Mouse (Mus musculus) lung, postnatal 0 days (tissue): ENCODE data around the gene Gm10273. TPM values are rescaled to one million over a fixed set of nuclear protein-coding genes. Genes with fewer than 3 reads are reported as not detected.

Experiments used
- ATAC-seq: fragments of 200-750 bp; cut with Nextera tagmentation; 2 replicates; pipeline ENCODE4 v1.8.0; 2017; ENCODE audit warnings: moderate library complexity
- DNase-seq: peaks from one replicate; pipeline ENCODE4 v3.0.0-alpha.2; 2016; ENCODE audit warnings: low spot score
- H3K27ac ChIP-seq: fragments of 300-500 bp; sonication (generic); 2 replicates; pipeline ENCODE4 v1.5.1; 2014; ENCODE audit warnings: antibody characterized with exemption, mild to moderate bottlenecking, low read length, mixed read lengths
- H3K27me3 ChIP-seq: fragments of 300-500 bp; sonication (generic); replicated peaks from 2 replicates; pipeline ENCODE4 v1.6.1; 2014; ENCODE audit warnings: low read length, mixed read lengths; ENCODE audit not compliant: insufficient read depth
- H3K36me3 ChIP-seq: fragments of 300-500 bp; sonication (generic); 2 replicates; pipeline ENCODE4 v1.6.1; 2014; ENCODE audit warnings: low read length, mixed read lengths; ENCODE audit not compliant: insufficient read depth
- H3K4me1 ChIP-seq: fragments of 300-500 bp; sonication (generic); 2 replicates; pipeline ENCODE4 v1.6.1; 2014; ENCODE audit warnings: antibody characterized with exemption, low read depth, low read length, mixed read lengths; ENCODE audit not compliant: insufficient read depth
- H3K4me2 ChIP-seq: fragments of 300-500 bp; sonication (generic); replicated peaks from 2 replicates; pipeline ENCODE4 v1.6.1; 2014; ENCODE audit warnings: low read depth, mild to moderate bottlenecking, low read length, moderate library complexity, mixed read lengths
- H3K4me3 ChIP-seq: fragments of 300-500 bp; sonication (generic); 2 replicates; pipeline ENCODE4 v1.5.1; 2014; ENCODE audit warnings: low read depth, low read length
- H3K9ac ChIP-seq: fragments of 300-500 bp; sonication (generic); replicated peaks from 2 replicates; pipeline ENCODE4 v1.6.1; 2014; ENCODE audit warnings: low read depth, mild to moderate bottlenecking
- H3K9me3 ChIP-seq: fragments of 300-500 bp; sonication (generic); 2 replicates; pipeline ENCODE4 v1.6.1; 2016; ENCODE audit warnings: low read length, mixed read lengths
- CTCF ChIP-seq: IDR thresholded peaks from 2 replicates; pipeline ENCODE4 v1.5.1; 2016; ENCODE audit warnings: antibody characterized with exemption, mild to moderate bottlenecking
- EP300 ChIP-seq: IDR thresholded peaks from 2 replicates; pipeline ENCODE4 v1.6.1; 2016; ENCODE audit warnings: antibody characterized with exemption, mild to moderate bottlenecking, control low read depth
- WGBS: fragments of 180-500 bp; shearing (Covaris S2); extraction: QIAGEN DNeasy Blood & Tissue Kit; methylation state at CpG from one replicate; pipeline ENCODE4 v1.1.7; 2014; 5-methylcytosine and 5-hydroxymethylcytosine counted together
- polyA plus RNA-seq: library from polyadenylated mRNA; unstranded; fragments of >200 nt; fragmentation: Nextera tagmentation; extraction: Ambion mirVana; gene quantifications from 2 replicates; pipeline ENCODE4 v1.2.1, GENCODE M21; 2015

The Gm10273 gene
- polyA plus RNA-seq, 1 experiment from 2014 or later, result 12.7 TPM

DNA sequence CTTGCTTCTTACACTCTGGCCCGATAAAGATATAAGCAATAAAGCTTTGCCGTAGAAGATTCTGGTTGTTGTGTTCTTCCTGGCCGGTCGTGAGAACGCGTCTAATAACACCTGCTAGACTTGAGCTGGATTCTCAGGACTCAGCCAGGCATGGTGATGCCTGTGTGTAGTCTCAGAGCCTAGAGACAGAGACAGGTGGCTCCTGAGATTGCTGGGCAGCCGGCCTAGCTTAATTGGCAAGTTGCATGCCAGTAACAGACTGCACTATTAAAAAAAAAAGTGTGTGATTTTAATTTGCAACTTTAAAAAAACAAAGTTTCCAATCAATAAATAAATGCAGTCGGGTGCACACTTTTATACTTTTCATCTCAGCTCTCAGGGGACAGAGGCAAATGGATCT, 8.5 kb upstream of the Gm10273 start:
- TF ChIP-seq EP300 (no peak), CTCF (no peak)
- Histone ChIP-seq H3K27me3 (no peaks in the 10 kb centered on the region), H3K36me3 (no peaks in the 10 kb centered on the region), H3K4me2 (no peak overlapping the region), H3K27ac (no peak overlapping the region), H3K9ac (no peak overlapping the region), H3K4me1 (no peaks in the 10 kb centered on the region), H3K4me3 (no peak overlapping the region), H3K9me3 (no peaks in the 10 kb centered on the region)
- no peak for DNase-seq
- ATAC-seq, result no peak
- 85% methylated on average over 7 of the region's 8 CpGs for WGBS

GRCm38 (mm10) chr10:59389652-59390051, 5.8 kb upstream of the Gm10273 start:
- Histone ChIP-seq H3K4me1 (no peaks in the 10 kb centered on the region), H3K4me2 (no peak overlapping the region), H3K27ac (no peak overlapping the region), H3K9ac (no peak overlapping the region), H3K4me3 (no peak overlapping the region), H3K36me3 (no peaks in the 10 kb centered on the region), H3K27me3 (no peaks in the 10 kb centered on the region), H3K9me3 (no peaks in the 10 kb centered on the region)
- WGBS, result 89% methylated on average over 3 of the region's 3 CpGs
- no peak for TF ChIP-seq CTCF
- no peak for TF ChIP-seq EP300
- ATAC-seq (no peak), DNase-seq (no peak)

GRCm38 (mm10) chr10:59391907-59392306, 3.5 kb upstream of the Gm10273 start:
- H3K4me2 ChIP-seq, result no peak overlapping the region
- TF ChIP-seq EP300, result no peak
- no peak for TF ChIP-seq CTCF
- H3K36me3 ChIP-seq, result no peaks in the 10 kb centered on the region
- H3K27me3 ChIP-seq, result no peaks in the 10 kb centered on the region
- H3K27ac ChIP-seq, result no peak overlapping the region
- ATAC-seq (no peak), DNase-seq (no peak)
- H3K9me3 ChIP-seq, result no peaks in the 10 kb centered on the region
- WGBS, result 24% methylated on average over 4 of the region's 4 CpGs
- H3K9ac ChIP-seq, result no peak overlapping the region
- H3K4me1 ChIP-seq, result no peaks in the 10 kb centered on the region
- H3K4me3 ChIP-seq, result no peak overlapping the region

- TF ChIP-seq CTCF (no peak), EP300 (no peak)
- Histone ChIP-seq H3K36me3 (no peaks in the 10 kb centered on the region), H3K27me3 (no peaks in the 10 kb centered on the region), H3K9ac (no peak within 1 kb of the TSS), H3K4me1 (0 out of 2 replicates have a peak, but pooled peaks cover 3% of the 10 kb centered on the region), H3K4me2 (no peak within 1 kb of the TSS), H3K27ac (no peak within 1 kb of the TSS), H3K4me3 (no peak within 1 kb of the TSS), H3K9me3 (no peaks in the 10 kb centered on the region)
- DNase-seq (no peak), ATAC-seq (no peak)
- 57% methylated on average over 21 of the region's 21 CpGs for WGBS
Observed at GRCm38 (mm10) chr10:59402899-59403792, 7.7 kb downstream of the Gm10273 start, which contains the start of gene Pla2g12b. Gene Pla2g12b (plus strand): TSS chr10:59403660.

DNA sequence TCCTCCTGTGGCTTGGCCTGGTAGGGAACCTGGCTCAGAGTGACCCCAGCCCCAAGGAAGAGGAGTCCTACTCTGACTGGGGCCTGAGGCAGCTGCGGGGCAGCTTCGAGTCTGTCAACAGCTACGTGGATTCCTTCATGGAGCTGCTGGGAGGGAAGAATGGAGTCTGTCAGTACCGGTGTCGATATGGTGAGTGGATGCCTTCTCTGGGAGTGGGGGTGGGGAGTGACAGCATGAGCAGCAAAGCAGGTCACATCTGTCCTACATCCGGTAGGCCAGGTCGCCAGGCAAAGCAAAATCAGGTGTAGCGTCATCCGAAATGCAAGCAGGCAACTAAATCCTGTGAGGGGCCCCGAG, 8.3 kb downstream of the Gm10273 start:
- DNase-seq (no peak), ATAC-seq (no peak)
- Histone ChIP-seq H3K27me3 (no peaks in the 10 kb centered on the region), H3K4me3 (no peak overlapping the region), H3K9me3 (no peaks in the 10 kb centered on the region), H3K4me2 (no peak overlapping the region), H3K9ac (no peak overlapping the region), H3K36me3 (no peaks in the 10 kb centered on the region), H3K4me1 (0 out of 2 replicates have a peak, but pooled peaks cover 3% of the 10 kb centered on the region), H3K27ac (no peak overlapping the region)
- WGBS, result 65% methylated on average over 10 of the region's 10 CpGs
- no peak for TF ChIP-seq CTCF
- no peak for TF ChIP-seq EP300

- ATAC-seq, result no peak
- Histone ChIP-seq H3K4me3 (no peak overlapping the region), H3K36me3 (no peaks in the 10 kb centered on the region), H3K27ac (no peak overlapping the region), H3K9me3 (no peaks in the 10 kb centered on the region), H3K9ac (no peak overlapping the region), H3K27me3 (no peaks in the 10 kb centered on the region), H3K4me1 (0 out of 2 replicates have a peak, but pooled peaks cover under 1% of the 10 kb centered on the region), H3K4me2 (no peak overlapping the region)
- 55% methylated on average over 6 of the region's 6 CpGs for WGBS
- no peak for DNase-seq
- TF ChIP-seq EP300 (no peak), CTCF (no peak)
Observed at GRCm38 (mm10) chr10:59408499-59408898, 13.1 kb downstream of the Gm10273 start.
